Mouse (Mus musculus): ENCODE results near the gene Cyb5r1.

DNA sequence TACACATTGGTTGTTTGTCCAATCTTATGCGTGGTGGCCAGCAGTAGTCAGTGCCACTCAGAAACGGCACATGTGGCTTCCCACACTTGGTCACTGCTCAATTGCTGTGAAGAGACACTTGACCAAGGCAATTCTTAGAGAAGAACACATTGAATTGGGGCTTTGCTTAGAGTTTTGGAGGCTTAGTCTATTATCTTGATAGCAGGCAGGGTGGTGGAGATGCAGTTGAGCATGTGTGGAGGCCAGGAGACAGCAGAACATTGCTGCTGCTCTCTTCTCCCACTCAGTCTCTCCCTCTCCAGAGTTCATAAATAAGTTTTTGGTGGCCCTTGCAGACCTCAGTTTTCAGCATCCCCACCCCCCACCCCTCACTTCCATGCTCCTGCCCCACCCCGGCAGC, 37.0 kb downstream of the Cyb5r1 start:
- TF ChIP-seq CTCF (IDR thresholded peaks at IDR 0.05; ENCODE audit: extremely low read depth, insufficient read depth, low read length) (no peak), POLR2A (IDR thresholded peaks at IDR 0.05; ENCODE audit: extremely low read depth, insufficient read depth, low read length) (no peak)

Measured in cortical plate, adult 2 months (tissue).